Mouse (Mus musculus) CH12.LX (cell line): ENCODE data around the gene Bpifa1.

ENCODE experiments used
- CHD1 ChIP-seq: IDR thresholded peaks from 2 replicates; pipeline ENCODE4 v1.6.1; 2012; ENCODE audit warnings: low read depth, low read length, improper control_type of control experiment, inconsistent platforms
- CTCF ChIP-seq, 2 experiments: IDR thresholded peaks in 1 of 2; conservative IDR thresholded peaks in 1 of 2; 2 replicates each; pipeline ENCODE4 v1.5.1; 2011 to 2012; ENCODE audit warnings: low read depth in 2 of 2, low read length in 2 of 2, improper control_type of control experiment in 1 of 2, inconsistent platforms in 1 of 2, mild to moderate bottlenecking in 1 of 2, moderate library complexity in 1 of 2
- EP300 ChIP-seq: IDR thresholded peaks from 2 replicates; pipeline ENCODE4 v1.6.1; 2011; ENCODE audit warnings: low read length, improper control_type of control experiment
- JUND ChIP-seq: conservative IDR thresholded peaks from 2 replicates; pipeline ENCODE4 v1.6.1; 2011; ENCODE audit warnings: low read depth, low read length, improper control_type of control experiment
- POLR2A ChIP-seq: IDR thresholded peaks from 2 replicates; pipeline ENCODE4 v1.6.1; 2011; ENCODE audit warnings: low read depth, mild to moderate bottlenecking, improper control_type of control experiment, low read length
- POLR2AphosphoS2 ChIP-seq: IDR thresholded peaks from 2 replicates; pipeline ENCODE4 v1.6.1; 2011; ENCODE audit warnings: low read depth, low read length, improper control_type of control experiment
- TBP ChIP-seq: conservative IDR thresholded peaks from 2 replicates; pipeline ENCODE4 v1.6.1; 2011; ENCODE audit warnings: low read depth, low read length, improper control_type of control experiment
- USF1 ChIP-seq: IDR thresholded peaks from 2 replicates; pipeline ENCODE4 v1.6.1; 2014; ENCODE audit warnings: low read depth, mild to moderate bottlenecking, inconsistent platforms, low read length, improper control_type of control experiment

DNA sequence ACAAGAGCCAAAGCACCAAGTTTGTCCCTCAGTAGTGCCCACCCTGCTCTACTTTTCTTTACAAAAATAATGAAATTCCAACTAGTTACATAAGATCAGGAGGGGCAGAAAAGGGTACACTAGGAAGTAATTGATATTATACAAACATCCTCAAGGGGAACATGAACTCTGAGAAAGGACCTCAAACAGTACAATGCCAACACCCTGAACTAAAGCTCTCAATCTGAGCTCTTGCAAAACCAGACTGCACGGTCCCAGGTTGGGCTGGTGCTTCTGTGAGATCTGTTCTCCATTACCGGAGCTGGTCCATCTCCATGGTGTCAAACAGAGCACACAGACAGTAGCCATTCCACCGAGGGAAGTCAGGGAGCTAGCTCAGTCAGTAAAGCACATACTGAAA is 25.3 kb upstream of the Bpifa1 start:
- TF ChIP-seq POLR2AphosphoS2 (no peak), CTCF (conservative IDR thresholded peaks at IDR 0.05 in 1 of 2, IDR thresholded peaks at IDR 0.05 in 1 of 2; ENCODE audit: low read depth in 2 of 2, low read length in 2 of 2) (no peak), JUND (no peak), POLR2A (no peak), EP300 (no peak), CHD1 (no peak), USF1 (no peak), TBP (no peak)
